Mouse (Mus musculus): ENCODE measurements around the gene Mog.
A peak's percentile ranks its signal among the peaks of the same experiment; 100 is the strongest.

The Mog gene

GRCm38 (mm10) chr17:37022628-37023576 lies at the start of gene Mog:
TSS of gene Mog (minus strand) at chr17:37023398.
- no peak for DNase-seq (ENCODE audit: low spot score)

- no peak for DNase-seq (ENCODE audit: low spot score)
Measured at GRCm38 (mm10) chr17:37072730-37073276, 49.6 kb upstream of the Mog start.

- no peak for DNase-seq (ENCODE audit: low spot score)
Measured at GRCm38 (mm10) chr17:37072080-37072729, 49.0 kb upstream of the Mog start.

GRCm38 (mm10) chr17:37070121-37070520 lies 46.9 kb upstream of the Mog start:
- no peak for DNase-seq (ENCODE audit: low spot score)

DNA sequence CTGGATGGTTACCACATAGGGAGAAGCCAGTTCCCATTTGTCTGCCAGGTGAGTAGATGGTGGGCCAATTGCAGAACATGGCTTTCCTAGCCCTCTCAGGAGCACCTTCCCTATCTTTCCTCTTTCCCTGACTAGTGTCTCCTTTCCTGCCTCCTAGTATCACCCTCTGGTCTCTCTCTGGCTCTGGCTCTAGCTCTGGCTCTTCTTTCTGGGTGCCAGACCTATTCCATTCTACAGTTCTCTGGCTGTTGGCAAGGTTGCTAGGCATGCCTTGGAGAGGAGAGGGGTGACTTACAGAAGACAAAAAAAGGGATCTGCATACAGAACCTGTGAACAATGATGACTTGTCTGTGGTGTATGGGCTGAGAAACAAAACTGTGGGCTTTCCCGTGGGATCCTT lies 44.7 kb upstream of the Mog start:
- DNase-seq (ENCODE audit: low spot score), result no peak

GRCm38 (mm10) chr17:37065993-37066392 lies 42.8 kb upstream of the Mog start:
- no peak for DNase-seq (ENCODE audit: low spot score)

DNA sequence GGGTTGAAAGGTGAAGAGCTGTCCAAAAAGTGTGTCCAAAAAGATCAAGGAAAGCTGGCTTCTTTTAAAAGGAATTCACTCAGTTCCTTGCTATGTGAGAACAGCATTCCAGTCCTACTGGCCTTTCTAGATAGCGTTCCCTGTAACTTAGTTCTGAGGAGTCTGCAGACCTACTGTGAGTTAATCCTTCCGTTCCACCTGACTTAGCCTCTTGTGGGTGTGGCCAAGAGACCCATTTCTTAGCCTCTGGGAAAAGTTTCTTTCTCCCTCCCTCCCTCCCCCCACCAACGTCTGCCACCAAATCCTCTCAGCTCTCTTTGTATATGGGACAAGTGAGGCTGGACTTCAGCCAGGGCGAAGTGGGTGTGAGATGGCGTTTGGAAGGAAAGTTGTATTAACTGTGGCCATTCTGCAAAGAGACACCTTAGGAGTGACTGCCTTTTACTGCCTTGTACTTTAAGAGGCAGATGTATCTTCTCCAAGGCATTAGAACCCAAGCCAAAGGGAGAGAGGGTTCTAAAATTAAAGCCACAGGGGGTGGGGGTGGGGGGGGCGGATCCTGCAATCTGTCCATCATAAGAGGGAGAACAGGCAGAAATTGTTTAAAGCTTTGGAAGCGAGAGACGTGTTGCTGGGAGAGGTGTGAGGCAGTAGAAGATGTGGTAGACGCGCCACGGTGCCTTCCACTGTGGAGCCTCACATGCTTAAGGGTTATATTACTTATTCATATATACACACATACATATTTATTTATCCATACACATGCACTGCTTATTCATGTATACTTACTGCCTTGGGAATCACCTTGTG lies 40.7 kb upstream of the Mog start:
- no peak for DNase-seq (ENCODE audit: low spot score)

GRCm38 (mm10) chr17:37063063-37063462 lies 39.9 kb upstream of the Mog start:
- DNase-seq (ENCODE audit: low spot score), result no peak

DNA sequence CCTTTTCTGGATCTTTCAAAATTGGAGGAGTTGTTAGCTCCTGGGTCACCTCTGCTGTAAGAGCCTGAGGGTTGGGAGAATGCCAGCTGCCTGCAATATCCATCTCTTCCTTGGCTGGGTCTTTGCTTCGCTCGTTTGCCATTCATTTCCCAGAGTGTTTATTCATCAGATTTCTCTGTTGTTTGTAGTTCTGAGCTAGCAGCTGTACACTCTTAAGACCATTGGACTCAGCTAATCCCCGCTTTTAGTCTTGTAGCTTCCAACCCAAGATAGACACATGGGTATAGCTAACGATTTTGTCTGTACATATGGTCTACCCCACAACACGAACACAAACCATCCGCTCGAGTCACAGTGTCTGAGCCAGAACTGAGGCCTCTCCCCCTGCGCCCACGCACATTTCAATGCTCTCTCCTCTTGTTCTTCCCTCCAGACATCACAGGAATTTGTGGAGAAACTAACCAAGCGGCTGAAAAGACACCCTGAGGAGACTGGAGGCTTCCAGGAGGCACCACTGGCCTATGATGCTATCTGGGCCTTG lies 39.0 kb upstream of the Mog start:
- no peak for DNase-seq (ENCODE audit: low spot score)

DNA sequence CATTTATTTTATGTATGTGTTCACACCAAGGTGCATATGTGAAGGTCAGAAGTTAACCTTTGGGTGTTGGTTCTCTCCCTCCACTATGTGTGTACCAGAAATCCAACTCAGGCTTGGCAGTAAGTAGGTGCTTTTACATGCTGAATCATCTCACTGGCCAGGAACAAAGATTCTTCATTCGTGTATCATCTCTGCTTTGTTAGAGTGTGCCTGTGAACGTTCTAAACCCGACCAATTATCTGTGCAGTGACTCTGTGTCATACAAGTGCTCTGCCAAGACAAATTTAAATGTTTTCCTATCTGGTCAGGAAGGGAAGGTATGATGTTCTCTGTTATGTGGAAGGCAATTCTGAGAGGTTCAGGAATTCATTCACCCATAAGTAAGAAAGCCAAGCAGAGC lies 38.2 kb upstream of the Mog start:
- DNase-seq (ENCODE audit: low spot score), result no peak

DNA sequence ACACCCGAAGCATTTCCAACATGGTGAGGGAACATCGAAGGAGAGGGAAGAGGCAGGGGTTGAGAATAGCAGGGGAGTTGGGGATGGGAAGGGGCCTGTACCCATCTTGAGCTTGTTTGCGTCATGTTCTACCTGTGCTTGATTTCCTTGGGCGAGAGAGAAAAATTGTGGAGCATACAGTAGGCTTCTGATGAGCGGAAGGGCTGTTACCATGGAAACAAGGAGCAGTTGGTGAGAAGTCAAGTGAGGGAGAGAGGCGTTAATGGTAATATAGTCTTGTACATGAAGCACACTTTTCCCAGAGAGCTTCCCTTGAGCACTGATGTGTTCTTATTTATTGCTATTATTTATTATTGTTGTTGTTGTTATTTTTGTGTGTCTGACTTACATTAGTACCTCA lies 33.8 kb upstream of the Mog start:
- no peak for DNase-seq (ENCODE audit: low spot score)

- DNase-seq (ENCODE audit: low spot score), result no peak
Measured at GRCm38 (mm10) chr17:37051745-37052144, 28.5 kb upstream of the Mog start.

GRCm38 (mm10) chr17:37050876-37051275 lies 27.7 kb upstream of the Mog start:
- no peak for DNase-seq (ENCODE audit: low spot score)

DNA sequence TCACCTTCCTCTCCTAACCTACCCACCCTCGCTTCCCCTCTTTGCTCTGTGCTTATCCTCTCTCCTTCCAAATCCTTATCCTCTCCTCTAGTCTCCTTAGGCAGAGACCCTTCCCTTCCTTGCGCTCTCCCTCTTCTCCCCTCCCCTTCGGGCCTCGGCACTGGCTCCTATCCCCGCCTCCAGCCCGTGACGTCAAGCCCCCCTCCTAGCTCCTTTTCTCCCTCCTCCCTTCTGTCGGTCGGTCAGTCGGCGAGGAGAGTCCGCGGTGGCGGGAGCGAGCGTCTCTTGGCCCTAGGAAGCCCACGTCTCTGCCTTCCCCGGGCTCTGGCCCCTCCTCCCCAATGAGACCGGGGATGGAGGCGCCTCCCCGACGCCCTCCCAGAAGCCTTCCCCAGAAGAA lies 27.2 kb upstream of the Mog start:
- peak; percentile 73 for DNase-seq (ENCODE audit: low spot score)

- peak; percentile 45 for DNase-seq (ENCODE audit: low spot score)
Measured at GRCm38 (mm10) chr17:37049570-37050310, 26.5 kb upstream of the Mog start.

DNA sequence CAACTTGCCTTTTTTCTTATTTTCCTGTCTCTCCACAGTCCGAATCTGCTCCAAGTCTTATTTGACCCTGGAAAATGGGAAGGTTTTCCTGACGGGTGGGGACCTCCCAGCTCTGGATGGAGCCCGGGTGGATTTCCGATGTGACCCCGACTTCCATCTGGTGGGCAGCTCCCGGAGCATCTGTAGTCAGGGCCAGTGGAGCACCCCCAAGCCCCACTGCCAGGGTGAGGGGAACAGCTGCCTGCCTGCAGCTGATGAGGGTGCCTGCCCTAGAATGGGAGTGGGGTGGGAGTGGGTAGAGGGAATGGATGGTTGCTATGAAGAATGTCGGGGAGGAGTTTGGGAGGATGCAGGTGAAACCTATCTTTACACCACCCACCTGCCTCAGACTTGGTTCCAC lies 25.2 kb upstream of the Mog start:
- DNase-seq (ENCODE audit: low spot score), result no peak

- no peak for DNase-seq (ENCODE audit: low spot score)
Measured at GRCm38 (mm10) chr17:37047981-37048380, 24.8 kb upstream of the Mog start.

DNA sequence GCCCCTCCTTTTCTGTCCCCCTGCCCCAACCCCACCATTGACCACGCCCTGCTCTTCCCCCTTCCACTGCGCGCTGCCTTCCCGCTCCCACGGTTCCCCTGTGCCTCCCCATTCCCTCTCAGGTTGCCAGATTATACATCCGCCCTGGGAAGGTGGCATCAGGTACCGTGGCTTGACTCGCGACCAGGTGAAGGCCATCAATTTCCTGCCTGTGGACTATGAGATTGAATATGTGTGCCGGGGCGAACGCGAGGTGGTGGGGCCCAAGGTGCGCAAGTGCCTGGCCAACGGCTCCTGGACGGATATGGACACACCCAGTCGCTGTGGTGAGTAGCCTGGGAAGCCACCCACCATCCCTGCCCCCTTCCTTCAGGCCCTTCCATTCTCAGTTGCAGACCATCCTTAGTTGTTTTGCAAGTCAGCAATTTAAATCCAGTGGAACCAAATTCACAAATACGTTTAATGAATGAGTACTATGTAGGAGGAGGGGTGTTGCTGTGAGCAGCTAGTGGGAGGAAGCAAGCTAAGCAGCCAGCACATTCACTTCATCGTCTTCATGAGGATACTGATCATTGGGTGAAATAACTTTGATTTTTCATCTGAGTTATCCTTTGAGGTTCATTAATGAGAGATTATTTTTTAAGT lies 24.3 kb upstream of the Mog start:
- no peak for DNase-seq (ENCODE audit: low spot score)

- DNase-seq (ENCODE audit: low spot score), result peak; percentile 46
Measured at GRCm38 (mm10) chr17:37046312-37047112, 23.3 kb upstream of the Mog start.

Data from testis, postnatal 14 days (tissue).